Mouse (Mus musculus): ENCODE measurements around the gene Gpr50. TPM values are rescaled to one million over a fixed set of nuclear protein-coding genes. Genes with fewer than 3 reads are reported as not detected.

Gpr50 gene
- total and polyA plus RNA-seq, 3 experiments, result not detected

- TF ChIP-seq POLR2A (IDR thresholded peaks at IDR 0.05; ENCODE audit: insufficient read depth, low read depth, low read length), result no peak
- TF ChIP-seq EP300 (IDR thresholded peaks at IDR 0.05; ENCODE audit: insufficient read depth, low read depth, low read length), result no peak
- TF ChIP-seq CTCF (IDR thresholded peaks at IDR 0.05), result no peak
- Histone ChIP-seq H3K27ac (no peak overlapping the region), H3K4me3 (no peak overlapping the region), H3K36me3 (ENCODE audit: control insufficient read depth, insufficient read depth, low read length) (no peaks in the 10 kb centered on the region), H3K4me1 (ENCODE audit: control insufficient read depth, insufficient read depth, low read length) (no peaks in the 10 kb centered on the region), H3K9ac (ENCODE audit: low read depth, low read length) (no peak overlapping the region), H3K79me2 (replicated peaks; ENCODE audit: control insufficient read depth, insufficient read depth, low read length) (no peaks in the 10 kb centered on the region), H3K27me3 (ENCODE audit: control insufficient read depth, insufficient read depth, low read length) (peaks cover 12% of the 10 kb centered on the region)
- 17% methylated on average over 76 of the region's 76 CpGs for WGBS
- no peak for DNase-seq
- intact Hi-C loops (cut with DNase I), result no loop called here
These were observed 612 bp downstream of the Gpr50 start for GRCm38 (mm10) chrX:71663871-71664687.

GRCm38 (mm10) chrX:71664688-71665026, 1.2 kb downstream of the Gpr50 start:
- H3K27me3 ChIP-seq (ENCODE audit: control insufficient read depth, insufficient read depth, low read length), result peaks cover 12% of the 10 kb centered on the region
- no peak overlapping the region for H3K4me3 ChIP-seq
- TF ChIP-seq EP300 (IDR thresholded peaks at IDR 0.05; ENCODE audit: insufficient read depth, low read depth, low read length), result no peak
- no peak for TF ChIP-seq POLR2A (IDR thresholded peaks at IDR 0.05; ENCODE audit: insufficient read depth, low read depth, low read length)
- no peaks in the 10 kb centered on the region for H3K79me2 ChIP-seq (replicated peaks; ENCODE audit: control insufficient read depth, insufficient read depth, low read length)
- no peak overlapping the region for H3K9ac ChIP-seq (ENCODE audit: low read depth, low read length)
- no peaks in the 10 kb centered on the region for H3K36me3 ChIP-seq (ENCODE audit: control insufficient read depth, insufficient read depth, low read length)
- intact Hi-C loops (cut with DNase I), result no loop called here
- no peaks in the 10 kb centered on the region for H3K4me1 ChIP-seq (ENCODE audit: control insufficient read depth, insufficient read depth, low read length)
- DNase-seq, result no peak
- WGBS, result 15% methylated on average over 13 of the region's 15 CpGs
- H3K27ac ChIP-seq, result no peak overlapping the region

GRCm38 (mm10) chrX:71670254-71670653, 6.8 kb downstream of the Gpr50 start:
- H3K9ac ChIP-seq (ENCODE audit: low read depth, low read length), result no peak overlapping the region
- H3K79me2 ChIP-seq (replicated peaks; ENCODE audit: control insufficient read depth, insufficient read depth, low read length), result no peaks in the 10 kb centered on the region
- intact Hi-C loops (cut with DNase I), result no loop called here
- H3K4me3 ChIP-seq, result no peak overlapping the region
- no peaks in the 10 kb centered on the region for H3K36me3 ChIP-seq (ENCODE audit: control insufficient read depth, insufficient read depth, low read length)
- no peak for DNase-seq
- 16% methylated on average over 6 of the region's 6 CpGs for WGBS
- TF ChIP-seq CTCF (IDR thresholded peaks at IDR 0.05) (no peak), POLR2A (IDR thresholded peaks at IDR 0.05; ENCODE audit: insufficient read depth, low read depth, low read length) (no peak), EP300 (IDR thresholded peaks at IDR 0.05; ENCODE audit: insufficient read depth, low read depth, low read length) (no peak)
- peaks cover 7% of the 10 kb centered on the region for H3K27me3 ChIP-seq (ENCODE audit: control insufficient read depth, insufficient read depth, low read length)
- H3K27ac ChIP-seq, result no peak overlapping the region
- no peaks in the 10 kb centered on the region for H3K4me1 ChIP-seq (ENCODE audit: control insufficient read depth, insufficient read depth, low read length)

GRCm38 (mm10) chrX:71700817-71701469, 37.5 kb downstream of the Gpr50 start:
- no peaks in the 10 kb centered on the region for H3K4me1 ChIP-seq (ENCODE audit: control insufficient read depth, insufficient read depth, low read length)
- no peaks in the 10 kb centered on the region for H3K27me3 ChIP-seq (ENCODE audit: control insufficient read depth, insufficient read depth, low read length)
- H3K4me3 ChIP-seq, result no peak overlapping the region
- H3K27ac ChIP-seq, result no peak overlapping the region
- no peak for DNase-seq
- intact Hi-C loops (cut with DNase I), result no loop called here
- TF ChIP-seq CTCF (IDR thresholded peaks at IDR 0.05) (no peak), EP300 (IDR thresholded peaks at IDR 0.05; ENCODE audit: insufficient read depth, low read depth, low read length) (no peak), POLR2A (IDR thresholded peaks at IDR 0.05; ENCODE audit: insufficient read depth, low read depth, low read length) (no peak)
- no peaks in the 10 kb centered on the region for H3K79me2 ChIP-seq (replicated peaks; ENCODE audit: control insufficient read depth, insufficient read depth, low read length)
- no peak overlapping the region for H3K9ac ChIP-seq (ENCODE audit: low read depth, low read length)
- WGBS, result 29% methylated on average over 6 of the region's 6 CpGs
- H3K36me3 ChIP-seq (ENCODE audit: control insufficient read depth, insufficient read depth, low read length), result no peaks in the 10 kb centered on the region

Other genes starting within 250 kb of the Gpr50 start
- gene Cd99l2, start 170.8 kb upstream of the Gpr50 start, total RNA-seq (2021), result 10 to 100 TPM; 58.3 to 70.4 TPM
- 35.9 and 75.4 TPM in 2 replicates for gene Cd99l2, start 170.8 kb upstream of the Gpr50 start, polyA plus RNA-seq (2012; rRNA removed)
- 10 to 100 TPM; 60.9 to 79.4 TPM for gene Hmgb3, start 107.7 kb upstream of the Gpr50 start, total RNA-seq (2021)
- 23.8 and 35.4 TPM in 2 replicates for gene Hmgb3, start 107.7 kb upstream of the Gpr50 start, polyA plus RNA-seq (2012; rRNA removed)
- gene Vma21, start 152.3 kb downstream of the Gpr50 start, total RNA-seq (2021), result 10 to 100 TPM; 15.8 to 21.0 TPM
- gene Vma21, start 152.3 kb downstream of the Gpr50 start, polyA plus RNA-seq (2012; rRNA removed), result 3.5 and 5.6 TPM in 2 replicates

All from heart, adult 2 months (tissue).